Mouse (Mus musculus) heart, adult 8-10 months (tissue): ENCODE results near the gene Vps25. TPM values are rescaled to one million over a fixed set of nuclear protein-coding genes. Genes with fewer than 3 reads are reported as not detected.

Source experiments
- DNase-seq: peaks from one replicate; pipeline ENCODE4 v3.0.0; 2022; ENCODE audit warnings: low spot score
- total RNA-seq, 4 experiments: library from RNA; stranded (reverse); gene quantifications; 2 replicates each; pipeline ENCODE4 v1.2.4; 2022

Vps25 gene
- total RNA-seq, 4 experiments from 2014 or later = 88.4 to 109 (median 104) TPM

DNA sequence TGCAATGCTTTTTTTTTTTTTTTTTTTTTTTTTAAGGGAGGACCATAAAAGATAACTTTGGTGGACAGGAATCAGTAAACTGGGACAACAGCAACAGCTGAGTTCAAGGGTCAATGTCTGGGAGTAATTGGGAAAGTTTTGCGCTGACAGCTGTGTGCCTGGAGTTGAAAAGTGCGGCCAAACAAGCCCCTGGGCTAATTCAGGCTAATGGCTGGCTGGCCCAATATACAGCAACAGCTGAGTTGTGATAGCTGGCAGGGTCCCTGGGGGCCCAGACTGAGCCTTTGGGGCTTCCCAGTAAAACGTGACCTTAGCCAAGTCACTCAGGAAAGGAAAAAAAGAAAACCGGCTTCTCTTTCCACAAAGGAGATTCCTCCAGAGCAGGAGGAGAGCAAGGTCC lies 8.4 kb upstream of the Vps25 start:
- DNase-seq = peak; percentile 68

- DNase-seq = peak; percentile 72
Observed at GRCm38 (mm10) chr11:101245855-101246701, 7.4 kb upstream of the Vps25 start, which contains the start of gene Ramp2. Gene Ramp2 (plus strand): TSS chr11:101246028.

GRCm38 (mm10) chr11:101246702-101247012 lies 6.8 kb upstream of the Vps25 start:
- peak; percentile 39 for DNase-seq

GRCm38 (mm10) chr11:101247521-101248030 lies 5.9 kb upstream of the Vps25 start:
- DNase-seq = no peak

GRCm38 (mm10) chr11:101248258-101248994 lies 5.1 kb upstream of the Vps25 start:
- DNase-seq = peak; percentile 82

DNA sequence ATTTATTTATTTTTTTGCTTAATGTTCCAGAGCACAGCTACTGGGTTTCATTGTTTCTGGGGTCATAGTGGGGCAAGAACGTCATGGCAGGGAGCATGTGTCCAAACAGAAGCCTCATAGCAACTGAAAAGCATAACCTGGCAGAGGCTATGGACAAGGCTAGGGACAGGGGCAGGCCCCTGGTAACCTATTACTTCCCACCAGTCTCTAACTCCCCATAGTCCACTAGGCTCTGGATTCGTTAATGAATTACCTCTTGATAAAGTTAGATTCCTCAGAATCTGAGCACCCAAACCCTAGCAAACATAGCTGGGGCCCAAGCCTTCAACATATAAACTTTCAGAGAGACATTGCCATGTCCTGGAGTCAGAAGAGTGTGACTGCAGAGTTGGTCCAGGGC lies 2.5 kb upstream of the Vps25 start:
- DNase-seq = no peak

- peak; percentile 27 for DNase-seq
Observed at GRCm38 (mm10) chr11:101252941-101253340, 566 bp upstream of the Vps25 start.

DNA sequence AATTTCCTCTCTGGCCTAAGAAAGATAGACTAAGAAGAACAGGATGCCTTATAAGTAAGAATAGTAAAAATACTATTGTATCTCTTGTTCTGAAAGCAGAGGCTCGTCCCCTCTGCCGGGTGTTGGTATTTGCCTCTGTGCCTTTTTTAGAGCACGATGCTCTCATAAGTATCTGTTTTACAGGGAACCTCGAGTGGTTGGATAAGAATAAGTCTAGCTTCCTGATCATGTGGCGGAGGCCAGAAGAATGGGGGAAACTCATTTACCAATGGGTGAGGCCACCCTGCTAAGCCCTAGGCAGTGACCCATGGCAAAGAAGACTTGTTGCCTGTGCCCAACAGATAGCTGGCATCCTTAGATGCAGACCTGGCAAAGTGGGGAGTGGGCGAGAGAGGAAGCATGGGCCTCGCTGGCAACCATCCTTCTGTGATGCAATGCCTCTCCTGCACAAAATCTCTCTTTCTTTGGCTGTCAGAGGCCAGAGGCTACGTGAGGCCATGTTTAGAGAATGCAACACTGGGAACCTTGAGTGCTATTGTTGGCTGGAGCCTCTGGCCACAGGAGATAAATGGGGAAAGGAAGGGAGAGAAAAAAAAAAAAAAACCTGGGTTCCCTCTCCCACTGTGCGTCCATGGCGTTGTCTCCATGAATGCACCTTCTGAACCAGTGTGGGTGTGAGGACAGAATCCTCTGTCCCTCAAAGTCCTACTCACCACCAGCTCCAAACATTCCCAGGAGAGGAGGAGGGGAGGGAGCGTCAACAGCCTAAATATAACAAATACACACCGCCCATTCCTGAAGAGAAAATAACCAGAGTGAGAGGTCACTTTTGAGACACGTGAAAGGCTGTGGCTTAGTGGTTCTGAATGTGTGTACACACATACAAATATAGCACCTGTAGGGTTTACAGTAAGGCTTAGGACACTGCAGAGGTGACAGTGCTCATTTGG lies 2.6 kb downstream of the Vps25 start:
- DNase-seq = peak; percentile 63

DNA sequence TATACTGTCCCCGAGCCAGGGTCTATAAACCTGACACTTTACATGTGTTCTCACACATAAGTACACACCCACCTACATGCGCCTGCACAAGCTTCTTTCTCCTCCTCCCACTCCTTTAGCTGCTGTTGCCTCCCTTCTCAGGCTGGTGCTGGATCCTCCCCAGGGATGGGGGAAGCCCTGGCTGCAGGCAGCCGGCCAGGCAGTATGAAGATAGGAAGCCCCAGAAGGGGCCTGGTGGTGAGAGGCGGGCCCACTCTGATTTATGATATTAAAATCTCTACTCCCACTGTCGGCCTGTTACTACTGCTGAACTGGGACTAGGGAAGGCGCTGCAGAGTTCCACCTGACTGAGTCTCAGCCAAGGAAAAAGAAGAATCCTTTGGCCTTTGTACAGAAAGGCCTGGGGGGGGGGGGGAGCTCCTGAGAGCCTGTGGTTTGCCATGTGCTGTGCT lies 5.8 kb downstream of the Vps25 start:
- DNase-seq = no peak

- DNase-seq = peak; percentile 33
Observed at GRCm38 (mm10) chr11:101259948-101260825, 6.7 kb downstream of the Vps25 start, which contains the start of gene Wnk4. Gene Wnk4 (plus strand): TSS chr11:101260567.

GRCm38 (mm10) chr11:101260826-101261380 lies 7.4 kb downstream of the Vps25 start:
- no peak for DNase-seq

GRCm38 (mm10) chr11:101262272-101262967 lies 8.9 kb downstream of the Vps25 start:
- DNase-seq = no peak

GRCm38 (mm10) chr11:101263138-101263988 lies 9.9 kb downstream of the Vps25 start:
- DNase-seq = no peak

GRCm38 (mm10) chr11:101263989-101264280 lies 10.4 kb downstream of the Vps25 start:
- no peak for DNase-seq

GRCm38 (mm10) chr11:101264954-101265471 lies 11.5 kb downstream of the Vps25 start:
- no peak for DNase-seq

DNA sequence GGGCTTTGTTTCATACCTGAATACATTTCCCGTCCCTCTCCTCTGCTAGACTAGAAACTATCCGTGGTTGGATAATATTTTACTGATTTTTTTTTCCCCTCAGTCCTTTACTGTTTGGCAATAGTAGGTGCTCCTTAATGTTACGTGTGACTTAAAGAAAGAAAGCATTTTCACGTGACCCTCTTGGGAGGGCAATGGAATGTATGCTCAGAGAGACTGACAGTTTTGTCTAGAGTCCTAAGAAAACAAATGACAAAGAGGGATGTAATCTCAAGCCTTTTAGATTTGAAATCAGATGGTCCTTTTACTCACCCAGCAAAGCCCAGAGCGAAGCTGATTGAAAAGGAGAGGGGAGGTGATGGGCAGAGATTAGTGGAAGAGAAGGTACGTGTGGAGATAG lies 12.4 kb downstream of the Vps25 start:
- no peak for DNase-seq

DNA sequence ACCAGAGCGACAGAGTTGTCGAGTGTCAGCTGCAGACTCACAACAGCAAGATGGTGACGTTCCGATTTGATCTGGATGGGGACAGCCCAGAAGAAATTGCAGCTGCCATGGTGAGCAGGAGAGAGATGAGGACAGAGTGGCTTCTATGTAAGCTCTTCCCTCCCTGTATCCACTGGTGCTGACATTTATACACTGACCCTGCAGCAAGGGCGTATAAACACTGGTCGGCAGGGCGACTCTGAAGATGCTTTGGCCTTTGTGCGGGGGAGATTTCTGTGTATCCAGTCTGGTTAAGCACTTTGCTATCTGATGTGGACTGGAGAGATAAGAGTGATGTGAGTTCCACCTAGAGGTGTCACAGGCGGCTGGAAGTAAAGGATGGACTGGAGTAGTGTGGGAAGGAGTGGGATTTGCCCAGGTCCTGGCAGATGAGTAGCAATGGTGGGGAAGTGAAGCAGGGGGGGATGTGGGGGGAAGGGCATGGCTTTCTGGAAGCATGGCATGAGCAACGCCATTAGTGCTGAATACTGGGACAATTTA lies 16.1 kb downstream of the Vps25 start:
- DNase-seq = no peak

GRCm38 (mm10) chr11:101272446-101272845 lies 18.9 kb downstream of the Vps25 start:
- DNase-seq = no peak
